33 mouse cellular contexts compared by ENCODE assay signal in the genomic region with DNA sequence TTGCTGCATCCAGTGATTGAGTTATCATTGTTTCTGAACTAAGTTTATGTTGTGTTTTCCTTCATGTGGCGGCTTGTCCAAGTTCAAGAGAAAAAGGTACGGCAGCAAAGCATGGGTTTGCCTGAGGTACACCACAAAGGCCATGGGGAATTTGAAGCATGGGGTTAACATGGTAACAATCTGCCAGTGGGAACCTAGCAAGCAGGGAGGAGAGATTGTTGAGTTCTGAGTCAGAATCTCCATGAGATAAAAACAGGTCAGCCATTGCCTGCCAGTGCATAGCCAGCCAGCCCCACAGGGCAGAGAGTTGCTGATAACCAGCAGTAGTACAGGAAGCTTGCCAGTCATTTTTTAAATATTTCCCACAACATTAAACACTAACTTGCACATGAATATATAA. TPM values are rescaled to one million over a fixed set of nuclear protein-coding genes. Genes with fewer than 3 reads are reported as not detected.
A peak's percentile ranks its signal among the peaks of the same experiment; 100 is the strongest.
DNase-seq lines count a peak whose midpoint lies in the region; ATAC-seq and TF ChIP-seq lines count a peak whose summit lies in the region.
"Had no signal": no experiment of that assay in that cellular context is flagged by ENCODE, and none has a peak within 500 bp of the region (broad histone marks: within the 10 kb centered on the region; RNA-seq: fewer than 3 reads in every experiment).

No protein-coding gene starts in this region.

- no peak overlapping the region for H3K27ac ChIP-seq in heart, postnatal 0 days (ENCODE audit: low read depth)
- H3K27ac ChIP-seq in forebrain, embryonic 12.5 days = no peak overlapping the region
- H3K27ac ChIP-seq: hindbrain, embryonic 13.5 days; left cerebral cortex, adult 2 months; liver, embryonic 13.5 days; neural tube, embryonic 12.5 days had no signal

- peak; percentile 62 for ATAC-seq in heart, postnatal 0 days (ENCODE audit: insufficient read depth, low read depth)
- ATAC-seq in forebrain, embryonic 12.5 days (ENCODE audit: low FRiP score) = no peak
- ATAC-seq: inflammation-experienced regulatory T-cells, adult 6 months had no signal

- 33% methylated on average over 2 of the region's 2 CpGs for WGBS in heart, postnatal 0 days
- 93% methylated on average over 2 of the region's 2 CpGs for WGBS in forebrain, embryonic 12.5 days

- peaks cover 3% of the 10 kb centered on the region; the same call in 1 of the 2 replicates for H3K4me1 ChIP-seq in heart, postnatal 0 days (ENCODE audit: control insufficient read depth, insufficient read depth)
- H3K4me1 ChIP-seq in forebrain, embryonic 12.5 days = no peaks in the 10 kb centered on the region
- H3K4me1 ChIP-seq: hindbrain, embryonic 13.5 days; liver, embryonic 13.5 days; megakaryocyte, embryonic 14.5 days; neural tube, embryonic 12.5 days had no signal

- no peak overlapping the region for H3K4me3 ChIP-seq in heart, postnatal 0 days (ENCODE audit: low read depth, low read length)
- H3K4me3 ChIP-seq in myocyte = no peak overlapping the region
- H3K4me3 ChIP-seq in forebrain, embryonic 12.5 days (replicated peaks) = no peak overlapping the region
- H3K4me3 ChIP-seq: hindbrain, embryonic 13.5 days; left cerebral cortex, adult 2 months; liver, embryonic 13.5 days; megakaryocyte, embryonic 14.5 days; neural tube, embryonic 12.5 days had no signal

- TF ChIP-seq CTCF in heart, postnatal 0 days (IDR thresholded peaks at IDR 0.05; ENCODE audit: low read depth) = no peak

- H3K9ac ChIP-seq in heart, postnatal 0 days (replicated peaks; ENCODE audit: low read depth, low read length) = no peak overlapping the region
- no peak overlapping the region for H3K9ac ChIP-seq in forebrain, embryonic 12.5 days
- H3K9ac ChIP-seq: hindbrain, embryonic 13.5 days; liver, embryonic 13.5 days; neural tube, embryonic 12.5 days had no signal

- TF ChIP-seq POLR2A in myocyte (IDR thresholded peaks at IDR 0.05; ENCODE audit: insufficient read length, low read depth) = no peak

- intact Hi-C loops in heart, postnatal 14 days (cut with DNase I) = no loop called here

- H3K36me3 ChIP-seq in heart, postnatal 0 days (replicated peaks; ENCODE audit: control insufficient read depth, insufficient read depth, low read length) = no peaks in the 10 kb centered on the region
- no peaks in the 10 kb centered on the region for H3K36me3 ChIP-seq in myocyte (ENCODE audit: control insufficient read depth, insufficient read depth)
- H3K36me3 ChIP-seq in forebrain, embryonic 12.5 days (replicated peaks) = no peaks in the 10 kb centered on the region
- H3K36me3 ChIP-seq: G1E; hindbrain, embryonic 13.5 days; liver, embryonic 13.5 days; neural tube, embryonic 12.5 days had no signal

- no peaks in the 10 kb centered on the region for H3K79me2 ChIP-seq in myocyte (ENCODE audit: control insufficient read depth, insufficient read depth)

- H3K9me3 ChIP-seq in heart, postnatal 0 days (replicated peaks; ENCODE audit: control insufficient read depth, low read length) = 0 out of 2 replicates have a peak, but pooled peaks cover 3% of the 10 kb centered on the region
- no peaks in the 10 kb centered on the region for H3K9me3 ChIP-seq in forebrain, embryonic 12.5 days
- H3K9me3 ChIP-seq: G1E; hindbrain, embryonic 13.5 days; liver, embryonic 13.5 days; megakaryocyte, embryonic 14.5 days; neural tube, embryonic 12.5 days had no signal

- no peak for TF ChIP-seq EP300 in heart, postnatal 0 days (IDR thresholded peaks at IDR 0.05; ENCODE audit: low read depth)

- no peak overlapping the region for H3K4me2 ChIP-seq in heart, postnatal 0 days (ENCODE audit: low read depth, low read length)
- peak overlapping the region; percentile 5 for H3K4me2 ChIP-seq in myocyte (ENCODE audit: low read depth)
- no peak overlapping the region for H3K4me2 ChIP-seq in forebrain, embryonic 12.5 days
- H3K4me2 ChIP-seq: hindbrain, embryonic 13.5 days; liver, embryonic 13.5 days; neural tube, embryonic 12.5 days had no signal

- no peaks in the 10 kb centered on the region for H3K27me3 ChIP-seq in heart, postnatal 0 days (ENCODE audit: control insufficient read depth, insufficient read depth, low read length)
- no peaks in the 10 kb centered on the region for H3K27me3 ChIP-seq in myocyte (ENCODE audit: control insufficient read depth, insufficient read depth, insufficient read length)
- H3K27me3 ChIP-seq in forebrain, embryonic 12.5 days = no peaks in the 10 kb centered on the region
- H3K27me3 ChIP-seq: hindbrain, embryonic 13.5 days; liver, embryonic 13.5 days; megakaryocyte, embryonic 14.5 days; neural tube, embryonic 12.5 days had no signal

- no peak overlapping the region for H3ac ChIP-seq in myocyte (ENCODE audit: control insufficient read depth, insufficient read length)

- peak; percentile 25 for DNase-seq in heart, postnatal 0 days (ENCODE audit: low spot score)
- DNase-seq in heart, postnatal 14 days = no peak
- peak; percentile 35 for DNase-seq in CD4-positive helper T cell, adult 2 months (ENCODE audit: low read depth, low spot score)
- DNase-seq in NIH3T3 (ENCODE audit: low read depth) = peak; percentile 13
- no peak for DNase-seq in urinary bladder, postnatal 4 days (ENCODE audit: low spot score in 2 of 2)
- DNase-seq: cerebellum, adult 11-12 months; cerebellum, postnatal 10 days; kidney, adult 18-20 months; liver, embryonic 13.5 days; lung, adult 2 months; lung, postnatal 14 days; midbrain, embryonic 14.5 days; right cerebral cortex, postnatal 4 days; thymus, postnatal 14 days had no signal

TF ChIP-seq in myocyte, 11 proteins besides CTCF, POLR2A, EP300 and RAD21:
- no peak for TF ChIP-seq MYOG (IDR thresholded peaks at IDR 0.05; ENCODE audit: control insufficient read depth in 1 of 3, insufficient read depth in 1 of 3, insufficient read length in 2 of 3, low read depth in 2 of 3)
- no peak for TF ChIP-seq TCF3 (IDR thresholded peaks at IDR 0.05; ENCODE audit: insufficient read length, low read depth)
- no peak for TF ChIP-seq MYOD1 (IDR thresholded peaks at IDR 0.05; ENCODE audit: control insufficient read depth in 1 of 3, insufficient read length in 2 of 3, low read depth in 2 of 3)
- TF ChIP-seq E2F4 (IDR thresholded peaks at IDR 0.05; ENCODE audit: insufficient read depth) = no peak
- no peak for TF ChIP-seq CEBPB (IDR thresholded peaks at IDR 0.05; ENCODE audit: insufficient read depth, poor library complexity, severe bottlenecking)
- no peak for TF ChIP-seq REST (IDR thresholded peaks at IDR 0.05; ENCODE audit: insufficient read depth, insufficient read length)
- TF ChIP-seq MAX (IDR thresholded peaks at IDR 0.05; ENCODE audit: low read depth) = no peak
- TF ChIP-seq POLR2AphosphoS2 (IDR thresholded peaks at IDR 0.05; ENCODE audit: insufficient read length, low read depth) = no peak
- TF ChIP-seq USF1 (IDR thresholded peaks at IDR 0.05; ENCODE audit: low read depth) = no peak
- no peak for TF ChIP-seq TCF12 (IDR thresholded peaks at IDR 0.05; ENCODE audit: insufficient read depth, poor library complexity, severe bottlenecking)
- TF ChIP-seq SRF (IDR thresholded peaks at IDR 0.05; ENCODE audit: control insufficient read depth, insufficient read length, low read depth) = no peak

RNA-seq across cellular contexts. Expression of a gene that starts 10.5 kb away (rescaled TPM):
- not detected in 2 replicates for total RNA-seq in heart, postnatal 0 days (2014; rRNA removed; ENCODE audit: low replicate concordance)
- not detected in 2 replicates for polyA plus RNA-seq in heart, postnatal 0 days (2015; fragmentation: Nextera tagmentation; extraction: Ambion mirVana)
- total RNA-seq in heart, postnatal 14 days (2021) = not detected
- not detected for polyA plus RNA-seq in myocyte (2012; fragmentation: generic; extraction: Trizol)
- 0.60 and 1.1 TPM in 2 replicates for polyA plus RNA-seq in forebrain, embryonic 12.5 days (2016; fragmentation: Nextera tagmentation; extraction: Ambion mirVana)
- total RNA-seq: adrenal gland, adult 18-20 months; adrenal gland, postnatal 4 days; gastrocnemius, postnatal 4 days; layer of hippocampus, postnatal 10 days; left cerebral cortex, adult 2 months; left cerebral cortex, postnatal 36 days had no signal
- polyA plus RNA-seq: cortical plate, adult 2 months; G1E; heart, embryonic 14.5 days; hindbrain, embryonic 13.5 days; inflammation-experienced regulatory T-cells, adult 6 months; kidney, embryonic 16.5 days; large intestine, adult 2 months; limb, embryonic 14.5 days; liver, embryonic 13.5 days; lung, adult 2 months; midbrain, embryonic 14.5 days; neural tube, embryonic 12.5 days; stomach, embryonic 14.5 days had no signal

RNA-seq across cellular contexts. Expression of a gene that starts 26.9 kb away (rescaled TPM):
- 0.69 and 0.93 TPM in 2 replicates for total RNA-seq in heart, postnatal 0 days (2014; rRNA removed; ENCODE audit: low replicate concordance)
- polyA plus RNA-seq in heart, postnatal 0 days (2015; fragmentation: Nextera tagmentation; extraction: Ambion mirVana) = 0.71 and 0.72 TPM in 2 replicates
- total RNA-seq in heart, postnatal 14 days (2021) = 1 to 10 TPM; 1.3 to 1.4 TPM
- 0.70 TPM for polyA plus RNA-seq in myocyte (2012; fragmentation: generic; extraction: Trizol)
- polyA plus RNA-seq in forebrain, embryonic 12.5 days (2016; fragmentation: Nextera tagmentation; extraction: Ambion mirVana) = 1.8 and 2.2 TPM in 2 replicates

RNA-seq across cellular contexts. Expression of a gene that starts 52.0 kb away (rescaled TPM):
- total RNA-seq in heart, postnatal 0 days (2014; rRNA removed; ENCODE audit: low replicate concordance) = 23.6 and 24.2 TPM in 2 replicates
- polyA plus RNA-seq in heart, postnatal 0 days (2015; fragmentation: Nextera tagmentation; extraction: Ambion mirVana) = 32.2 and 33.0 TPM in 2 replicates
- 10 to 100 TPM; 57.6 to 61.7 TPM for total RNA-seq in heart, postnatal 14 days (2021)
- 31.2 TPM for polyA plus RNA-seq in myocyte (2012; fragmentation: generic; extraction: Trizol)
- polyA plus RNA-seq in forebrain, embryonic 12.5 days (2016; fragmentation: Nextera tagmentation; extraction: Ambion mirVana) = 60.6 and 65.2 TPM in 2 replicates

Comparison
In these comparisons a context has a peak if more than half of its experiments do, and no peak if none do; other contexts are left out.
1. DNase-seq: peak in heart, postnatal 0 days (single experiment), CD4-positive helper T cell, adult 2 months (single experiment) and NIH3T3 (single experiment); none in heart, postnatal 14 days (0 of 2) and urinary bladder, postnatal 4 days (0 of 2).